Mouse (Mus musculus) midbrain, embryonic 16.5 days (tissue): ENCODE measurements at regions not wholly inside any gene's neighbourhood (a gene's known extent, or its start where the extent isn't known, plus 50 kb on each side); places are given as distances from the start of the nearest gene placed in this dataset.

Source experiments
- ATAC-seq: fragments of 200-750 bp; cut with Nextera tagmentation; 2 replicates; pipeline ENCODE4 v1.8.0; 2017; ENCODE audit warnings: moderate TSS enrichment
- H3K27ac ChIP-seq: fragments of 300-500 bp; sonication (generic); 2 replicates; pipeline ENCODE4 v1.5.1; 2014; ENCODE audit warnings: mild to moderate bottlenecking, low read length, mixed read lengths
- H3K27me3 ChIP-seq: fragments of 300-500 bp; sonication (generic); 2 replicates; pipeline ENCODE4 v1.6.1; 2014; ENCODE audit warnings: low read depth, low read length, mixed read lengths; ENCODE audit not compliant: control insufficient read depth, insufficient read depth
- H3K36me3 ChIP-seq: fragments of 300-500 bp; sonication (generic); 2 replicates; pipeline ENCODE4 v1.6.1; 2014; ENCODE audit warnings: mild to moderate bottlenecking, low read length, moderate library complexity, mixed read lengths; ENCODE audit not compliant: control insufficient read depth, insufficient read depth
- H3K4me1 ChIP-seq: fragments of 300-500 bp; sonication (generic); 2 replicates; pipeline ENCODE4 v1.6.1; 2014; ENCODE audit warnings: mild to moderate bottlenecking, low read length, mixed read lengths; ENCODE audit not compliant: control insufficient read depth, insufficient read depth
- H3K4me2 ChIP-seq: fragments of 300-500 bp; sonication (generic); 2 replicates; pipeline ENCODE4 v1.6.1; 2014; ENCODE audit warnings: mild to moderate bottlenecking, low read length, mixed read lengths
- H3K4me3 ChIP-seq: fragments of 300-500 bp; sonication (generic); 2 replicates; pipeline ENCODE4 v1.5.1; 2014; ENCODE audit warnings: low read depth, mild to moderate bottlenecking, low read length, moderate library complexity, mixed read lengths
- H3K9ac ChIP-seq: fragments of 300-500 bp; sonication (generic); 2 replicates; pipeline ENCODE4 v1.6.1; 2014; ENCODE audit warnings: low read depth, low read length, mixed read lengths
- H3K9me3 ChIP-seq: fragments of 300-500 bp; sonication (generic); replicated peaks from 2 replicates; pipeline ENCODE4 v1.6.1; 2014; ENCODE audit warnings: mild to moderate bottlenecking, low read length, mixed read lengths; ENCODE audit not compliant: control insufficient read depth, poor library complexity, severe bottlenecking
- WGBS: fragments of 180-500 bp; shearing (Covaris S2); extraction: QIAGEN DNeasy Blood & Tissue Kit; methylation state at CpG from one replicate; pipeline ENCODE4 v1.1.7; 2014; 5-methylcytosine and 5-hydroxymethylcytosine counted together

GRCm38 (mm10) chr7:136126393-136126792 lies 410.2 kb upstream of the Mki67 start:
- WGBS = 89% methylated on average over 3 of the region's 3 CpGs
- Histone ChIP-seq H3K4me3 (no peak overlapping the region), H3K9ac (no peak overlapping the region), H3K27ac (no peak overlapping the region), H3K4me2 (no peak overlapping the region), H3K27me3 (no peaks in the 10 kb centered on the region), H3K4me1 (peaks cover 9% of the 10 kb centered on the region; the same call in 1 of the 2 replicates), H3K9me3 (no peaks in the 10 kb centered on the region), H3K36me3 (no peaks in the 10 kb centered on the region)
- ATAC-seq = no peak

- H3K4me3 ChIP-seq = no peak overlapping the region
- H3K36me3 ChIP-seq = no peaks in the 10 kb centered on the region
- ATAC-seq = no peak
- WGBS = 76% methylated on average over 2 of the region's 2 CpGs
- H3K9ac ChIP-seq = no peak overlapping the region
- no peaks in the 10 kb centered on the region for H3K27me3 ChIP-seq
- H3K9me3 ChIP-seq = no peaks in the 10 kb centered on the region
- H3K4me1 ChIP-seq = peaks cover 9% of the 10 kb centered on the region; the same call in 1 of the 2 replicates
- no peak overlapping the region for H3K4me2 ChIP-seq
- no peak overlapping the region for H3K27ac ChIP-seq
Measured at GRCm38 (mm10) chr7:136127576-136127975, 411.4 kb upstream of the Mki67 start.

GRCm38 (mm10) chr7:136129721-136130123 lies 413.6 kb upstream of the Mki67 start:
- no peak overlapping the region for H3K9ac ChIP-seq
- H3K9me3 ChIP-seq = no peaks in the 10 kb centered on the region
- H3K4me2 ChIP-seq = no peak overlapping the region
- WGBS = 20% methylated on average over 7 of the region's 7 CpGs
- no peaks in the 10 kb centered on the region for H3K36me3 ChIP-seq
- no peak for ATAC-seq
- H3K27ac ChIP-seq = no peak overlapping the region
- H3K27me3 ChIP-seq = no peaks in the 10 kb centered on the region
- no peak overlapping the region for H3K4me3 ChIP-seq
- H3K4me1 ChIP-seq = peaks cover 9% of the 10 kb centered on the region; the same call in 1 of the 2 replicates

GRCm38 (mm10) chr7:136130666-136131239 lies 414.6 kb upstream of the Mki67 start:
- Histone ChIP-seq H3K27ac (no peak overlapping the region), H3K27me3 (no peaks in the 10 kb centered on the region), H3K36me3 (no peaks in the 10 kb centered on the region), H3K4me3 (no peak overlapping the region), H3K9me3 (no peaks in the 10 kb centered on the region), H3K4me2 (no peak overlapping the region), H3K9ac (no peak overlapping the region), H3K4me1 (peaks cover 9% of the 10 kb centered on the region; the same call in 1 of the 2 replicates)
- ATAC-seq = no peak
- WGBS = 8% methylated on average over 10 of the region's 10 CpGs

GRCm38 (mm10) chr7:136132976-136133375 lies 416.8 kb upstream of the Mki67 start:
- Histone ChIP-seq H3K4me2 (no peak overlapping the region), H3K4me1 (peaks cover 9% of the 10 kb centered on the region; the same call in 1 of the 2 replicates), H3K9ac (no peak overlapping the region), H3K36me3 (no peaks in the 10 kb centered on the region), H3K27me3 (no peaks in the 10 kb centered on the region), H3K27ac (no peak overlapping the region), H3K9me3 (no peaks in the 10 kb centered on the region), H3K4me3 (no peak overlapping the region)
- 60% methylated on average over 2 of the region's 2 CpGs for WGBS
- no peak for ATAC-seq

GRCm38 (mm10) chr7:136136666-136137065 lies 420.5 kb upstream of the Mki67 start:
- Histone ChIP-seq H3K27ac (no peak overlapping the region), H3K4me3 (no peak overlapping the region), H3K27me3 (no peaks in the 10 kb centered on the region), H3K9ac (no peak overlapping the region), H3K9me3 (no peaks in the 10 kb centered on the region), H3K4me2 (no peak overlapping the region), H3K36me3 (no peaks in the 10 kb centered on the region), H3K4me1 (peaks cover 4% of the 10 kb centered on the region; the same call in 1 of the 2 replicates)
- 33% methylated on average over 1 of the region's 1 CpGs for WGBS
- ATAC-seq = no peak

- Histone ChIP-seq H3K36me3 (no peaks in the 10 kb centered on the region), H3K27me3 (no peaks in the 10 kb centered on the region), H3K9ac (no peak overlapping the region), H3K4me1 (peaks cover 4% of the 10 kb centered on the region; the same call in 1 of the 2 replicates), H3K27ac (no peak overlapping the region), H3K9me3 (no peaks in the 10 kb centered on the region), H3K4me3 (no peak overlapping the region), H3K4me2 (no peak overlapping the region)
- ATAC-seq = no peak
- WGBS = 87% methylated on average over 2 of the region's 2 CpGs
Measured at GRCm38 (mm10) chr7:136137341-136137740, 421.2 kb upstream of the Mki67 start.

- no peaks in the 10 kb centered on the region for H3K9me3 ChIP-seq
- no peaks in the 10 kb centered on the region for H3K27me3 ChIP-seq
- WGBS = 35% methylated on average over 15 of the region's 15 CpGs
- ATAC-seq = no peak
- H3K9ac ChIP-seq = no peak overlapping the region
- no peak overlapping the region for H3K4me2 ChIP-seq
- peaks cover 4% of the 10 kb centered on the region; the same call in 1 of the 2 replicates for H3K4me1 ChIP-seq
- no peak overlapping the region for H3K27ac ChIP-seq
- H3K36me3 ChIP-seq = no peaks in the 10 kb centered on the region
- H3K4me3 ChIP-seq = no peak overlapping the region
Measured at GRCm38 (mm10) chr7:136137831-136138602, 421.9 kb upstream of the Mki67 start.

GRCm38 (mm10) chr7:136142832-136143231 lies 426.7 kb upstream of the Mki67 start:
- no peak for ATAC-seq
- H3K36me3 ChIP-seq = no peaks in the 10 kb centered on the region
- no peak overlapping the region for H3K27ac ChIP-seq

More at GRCm38 (mm10) chr7:136142832-136143231, 426.7 kb upstream of the Mki67 start:
- no peaks in the 10 kb centered on the region for H3K27me3 ChIP-seq
- H3K4me3 ChIP-seq = no peak overlapping the region
- H3K4me2 ChIP-seq = no peak overlapping the region
- no peaks in the 10 kb centered on the region for H3K9me3 ChIP-seq
- H3K4me1 ChIP-seq = peaks cover 4% of the 10 kb centered on the region; the same call in 1 of the 2 replicates
- no peak overlapping the region for H3K9ac ChIP-seq
